Mouse (Mus musculus): ENCODE data around the gene Zfp3. TPM values are rescaled to one million over a fixed set of nuclear protein-coding genes. Genes with fewer than 3 reads are reported as not detected.

Zfp3 gene
- polyA plus RNA-seq, 1 experiment from 2014 or later = 15.6 TPM

GRCm38 (mm10) chr11:70812365-70812764, 48.4 kb downstream of the Zfp3 start, which contains the start of gene Scimp:
Gene Scimp, minus strand, starts transcription at chr11:70812586.
- ATAC-seq (ENCODE audit: low read depth) = no peak
- H3K27me3 ChIP-seq = no peaks in the 10 kb centered on the region
- no peaks in the 10 kb centered on the region for H3K36me3 ChIP-seq
- no peaks in the 10 kb centered on the region for H3K4me1 ChIP-seq (replicated peaks)
- no peak within 1 kb of the TSS for H3K9ac ChIP-seq
- H3K27ac ChIP-seq (replicated peaks) = no peak within 1 kb of the TSS
- WGBS = 83% methylated on average over 7 of the region's 7 CpGs
- H3K4me2 ChIP-seq = no peak within 1 kb of the TSS
- no peaks in the 10 kb centered on the region; the same call in 1 of the 2 replicates for H3K9me3 ChIP-seq
- no peak within 1 kb of the TSS for H3K4me3 ChIP-seq

DNA sequence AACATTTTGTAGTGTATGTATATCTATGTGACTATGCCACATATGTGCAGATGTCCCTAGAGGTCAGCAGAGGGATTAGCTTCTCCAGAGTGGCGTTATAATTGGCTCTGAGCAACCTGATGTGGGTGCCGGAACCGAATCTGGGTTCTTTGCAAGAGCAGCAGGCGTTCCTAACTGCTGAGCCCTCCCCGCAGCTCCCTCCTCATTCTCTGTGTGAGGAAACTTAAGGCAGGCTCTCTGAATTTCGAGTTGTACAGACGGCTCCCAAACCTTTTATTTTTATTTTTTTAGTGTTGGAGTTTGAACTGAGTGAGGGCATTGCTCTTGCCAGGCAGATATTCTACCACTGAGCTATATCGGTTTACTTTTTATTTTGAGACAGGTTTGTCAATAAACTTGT, 51.1 kb downstream of the Zfp3 start:
- H3K4me1 ChIP-seq (replicated peaks) = no peaks in the 10 kb centered on the region
- H3K4me3 ChIP-seq = no peak overlapping the region
- no peak overlapping the region for H3K9ac ChIP-seq
- no peaks in the 10 kb centered on the region for H3K27me3 ChIP-seq
- ATAC-seq (ENCODE audit: low read depth) = no peak
- WGBS = 85% methylated on average over 8 of the region's 8 CpGs
- H3K36me3 ChIP-seq = no peaks in the 10 kb centered on the region
- H3K27ac ChIP-seq (replicated peaks) = no peak overlapping the region
- H3K9me3 ChIP-seq = no peaks in the 10 kb centered on the region; the same call in 1 of the 2 replicates
- no peak overlapping the region for H3K4me2 ChIP-seq

DNA sequence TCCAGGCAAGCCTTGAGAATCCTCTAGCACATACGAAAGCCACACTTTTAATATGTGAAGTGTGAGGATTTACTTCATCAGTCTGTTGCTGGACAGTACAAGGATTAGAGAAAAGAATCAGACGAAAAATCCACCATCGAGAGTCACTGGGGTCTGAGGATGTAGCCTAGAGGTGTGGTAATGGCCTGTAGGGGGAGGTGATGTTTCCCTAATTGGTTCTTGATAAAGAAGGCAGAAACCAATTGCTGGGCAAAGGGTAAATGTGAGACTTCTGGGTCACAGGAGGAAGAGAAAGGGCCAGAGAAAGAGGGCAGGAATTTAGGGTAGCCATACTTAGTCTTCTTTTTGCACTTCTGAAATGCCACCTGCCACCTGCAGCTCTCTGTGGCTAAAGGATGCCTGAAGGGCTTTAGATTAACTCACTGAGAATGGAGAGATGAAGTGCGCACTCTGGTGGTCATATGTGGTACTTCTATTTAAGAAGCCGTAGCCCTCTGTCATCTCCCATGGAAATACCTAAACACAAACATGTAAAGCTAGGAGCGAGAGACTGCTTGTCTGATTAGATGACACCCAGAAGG, 51.6 kb downstream of the Zfp3 start:
- Histone ChIP-seq H3K9ac (no peak overlapping the region), H3K9me3 (no peaks in the 10 kb centered on the region; the same call in 1 of the 2 replicates), H3K36me3 (no peaks in the 10 kb centered on the region), H3K4me1 (replicated peaks) (no peaks in the 10 kb centered on the region), H3K27ac (replicated peaks) (no peak overlapping the region), H3K4me2 (no peak overlapping the region), H3K4me3 (no peak overlapping the region), H3K27me3 (no peaks in the 10 kb centered on the region)
- no peak for ATAC-seq (ENCODE audit: low read depth)
- 33% methylated on average over 6 of the region's 6 CpGs for WGBS

DNA sequence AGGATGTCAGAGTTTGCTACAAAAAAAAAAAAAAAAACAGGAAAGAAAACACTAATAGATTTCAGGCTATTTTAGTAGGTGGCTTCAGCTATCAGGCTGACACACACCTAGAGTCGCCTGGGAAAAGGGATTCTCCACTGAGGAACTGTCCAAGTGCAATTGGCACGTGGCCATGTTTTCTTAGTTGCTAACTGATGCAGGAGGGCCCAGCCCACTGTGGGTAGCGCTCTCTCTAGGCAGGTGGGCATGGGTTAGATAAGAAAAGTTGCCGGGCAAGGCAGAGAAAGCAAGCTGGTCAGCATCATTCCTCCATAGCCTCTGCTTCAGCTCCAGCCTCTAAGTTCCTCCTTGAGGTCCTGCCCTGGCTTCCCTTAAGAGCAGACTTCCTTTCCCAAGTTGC, 52.8 kb downstream of the Zfp3 start:
- Histone ChIP-seq H3K27me3 (no peaks in the 10 kb centered on the region), H3K4me1 (replicated peaks) (peaks cover under 1% of the 10 kb centered on the region; the same call in 1 of the 2 replicates), H3K9me3 (no peaks in the 10 kb centered on the region; the same call in 1 of the 2 replicates), H3K27ac (replicated peaks) (no peak overlapping the region), H3K4me2 (no peak overlapping the region), H3K9ac (no peak overlapping the region), H3K36me3 (no peaks in the 10 kb centered on the region), H3K4me3 (no peak overlapping the region)
- ATAC-seq (ENCODE audit: low read depth) = no peak
- WGBS = 84% methylated on average over 4 of the region's 4 CpGs

- 66% methylated on average over 8 of the region's 8 CpGs for WGBS
- no peak overlapping the region for H3K27ac ChIP-seq (replicated peaks)
- no peaks in the 10 kb centered on the region for H3K36me3 ChIP-seq
- no peaks in the 10 kb centered on the region; the same call in 1 of the 2 replicates for H3K9me3 ChIP-seq
- H3K4me3 ChIP-seq = no peak overlapping the region
- no peaks in the 10 kb centered on the region for H3K27me3 ChIP-seq
- peaks cover 6% of the 10 kb centered on the region for H3K4me1 ChIP-seq (replicated peaks)
- no peak overlapping the region for H3K9ac ChIP-seq
- no peak overlapping the region for H3K4me2 ChIP-seq
- ATAC-seq (ENCODE audit: low read depth) = no peak
Observed at GRCm38 (mm10) chr11:70820120-70820519, 56.1 kb downstream of the Zfp3 start.

- Histone ChIP-seq H3K27me3 (no peaks in the 10 kb centered on the region), H3K9me3 (no peaks in the 10 kb centered on the region; the same call in 1 of the 2 replicates), H3K27ac (replicated peaks) (no peak overlapping the region), H3K9ac (no peak overlapping the region), H3K36me3 (no peaks in the 10 kb centered on the region), H3K4me1 (replicated peaks) (peaks cover 6% of the 10 kb centered on the region), H3K4me2 (no peak overlapping the region), H3K4me3 (no peak overlapping the region)
- WGBS = 56% methylated on average over 17 of the region's 17 CpGs
- ATAC-seq (ENCODE audit: low read depth) = no peak
Observed at GRCm38 (mm10) chr11:70821728-70822591, 58.0 kb downstream of the Zfp3 start.

Small RNA genes lying within 50 kb of the gene (microRNA-seq; reads per million reads assigned to microRNA genes)
- not detected for gene Gm22760

Other genes with a start within 250 kb of the Zfp3 start
- gene Vmo1, start 249.6 kb upstream of the Zfp3 start, polyA plus RNA-seq (2015; fragmentation: Nextera tagmentation; extraction: Ambion mirVana) = 0.31 TPM in 1 of 2 replicates, not detected in the other
- gene Gltpd2, start 245.0 kb upstream of the Zfp3 start, polyA plus RNA-seq (2015; fragmentation: Nextera tagmentation; extraction: Ambion mirVana) = 0.42 and 0.52 TPM in 2 replicates
- gene Psmb6, start 238.8 kb upstream of the Zfp3 start, polyA plus RNA-seq (2015; fragmentation: Nextera tagmentation; extraction: Ambion mirVana) = 814 and 884 TPM in 2 replicates
- not detected in 2 replicates for gene Gm40193, start 231.3 kb upstream of the Zfp3 start, polyA plus RNA-seq (2015; fragmentation: Nextera tagmentation; extraction: Ambion mirVana)
- gene Pld2, start 224.1 kb upstream of the Zfp3 start, polyA plus RNA-seq (2015; fragmentation: Nextera tagmentation; extraction: Ambion mirVana) = 7.4 and 8.8 TPM in 2 replicates
- 18.0 TPM in 2 replicates for gene Mink1, start 201.3 kb upstream of the Zfp3 start, polyA plus RNA-seq (2015; fragmentation: Nextera tagmentation; extraction: Ambion mirVana)
- gene 4930544D05Rik, start 148.4 kb upstream of the Zfp3 start, polyA plus RNA-seq (2015; fragmentation: Nextera tagmentation; extraction: Ambion mirVana) = not detected in 2 replicates
- 0.38 TPM in 1 of 2 replicates, not detected in the other for gene Chrne, start 145.0 kb upstream of the Zfp3 start, polyA plus RNA-seq (2015; fragmentation: Nextera tagmentation; extraction: Ambion mirVana)
- gene Gp1ba, start 125.1 kb upstream of the Zfp3 start, polyA plus RNA-seq (2015; fragmentation: Nextera tagmentation; extraction: Ambion mirVana) = 0.14 and 0.45 TPM in 2 replicates
- gene Rnf167, start 117.0 kb upstream of the Zfp3 start, polyA plus RNA-seq (2015; fragmentation: Nextera tagmentation; extraction: Ambion mirVana) = 101 and 106 TPM in 2 replicates
- 150 and 153 TPM in 2 replicates for gene Slc25a11, start 116.7 kb upstream of the Zfp3 start, polyA plus RNA-seq (2015; fragmentation: Nextera tagmentation; extraction: Ambion mirVana)
- 970 and 979 TPM in 2 replicates for gene Pfn1, start 109.6 kb upstream of the Zfp3 start, polyA plus RNA-seq (2015; fragmentation: Nextera tagmentation; extraction: Ambion mirVana)
- gene Eno3, start 107.0 kb upstream of the Zfp3 start, polyA plus RNA-seq (2015; fragmentation: Nextera tagmentation; extraction: Ambion mirVana) = 9.4 and 14.9 TPM in 2 replicates
- 169 and 172 TPM in 2 replicates for gene Spag7, start 94.8 kb upstream of the Zfp3 start, polyA plus RNA-seq (2015; fragmentation: Nextera tagmentation; extraction: Ambion mirVana)
- 16.9 and 19.5 TPM in 2 replicates for gene Camta2, start 76.1 kb upstream of the Zfp3 start, polyA plus RNA-seq (2015; fragmentation: Nextera tagmentation; extraction: Ambion mirVana)
- gene Inca1, start 64.1 kb upstream of the Zfp3 start, polyA plus RNA-seq (2015; fragmentation: Nextera tagmentation; extraction: Ambion mirVana) = 0.75 and 1.1 TPM in 2 replicates
- 1.5 TPM in 2 replicates for gene Kif1c, start 63.7 kb upstream of the Zfp3 start, polyA plus RNA-seq (2015; fragmentation: Nextera tagmentation; extraction: Ambion mirVana)
- gene Scimp, start 48.4 kb downstream of the Zfp3 start, polyA plus RNA-seq (2015; fragmentation: Nextera tagmentation; extraction: Ambion mirVana) = not detected in 2 replicates
- 80.3 and 86.9 TPM in 2 replicates for gene Rabep1, start 80.6 kb downstream of the Zfp3 start, polyA plus RNA-seq (2015; fragmentation: Nextera tagmentation; extraction: Ambion mirVana)
- 124 and 138 TPM in 2 replicates for gene Nup88, start 205.8 kb downstream of the Zfp3 start, polyA plus RNA-seq (2015; fragmentation: Nextera tagmentation; extraction: Ambion mirVana)
- 73.3 and 80.2 TPM in 2 replicates for gene Rpain, start 206.0 kb downstream of the Zfp3 start, polyA plus RNA-seq (2015; fragmentation: Nextera tagmentation; extraction: Ambion mirVana)
- 188 and 193 TPM in 2 replicates for gene C1qbp, start 218.8 kb downstream of the Zfp3 start, polyA plus RNA-seq (2015; fragmentation: Nextera tagmentation; extraction: Ambion mirVana)
- 14.0 and 15.2 TPM in 2 replicates for gene Dhx33, start 240.2 kb downstream of the Zfp3 start, polyA plus RNA-seq (2015; fragmentation: Nextera tagmentation; extraction: Ambion mirVana)

Data from neural tube, embryonic 13.5 days (tissue).